Mouse (Mus musculus) thymus, adult 2 months (tissue): ENCODE data around the gene 1700012B07Rik.

ENCODE experiments used
- CTCF ChIP-seq: fragments of 200-500 bp; IDR thresholded peaks from 2 replicates; pipeline ENCODE4 v1.5.1; 2012; ENCODE audit warnings: mild to moderate bottlenecking, control low read depth, low read length, moderate library complexity, borderline replicate concordance; ENCODE audit not compliant: control insufficient read depth, poor library complexity, insufficient read depth; ENCODE audit errors: extremely low read depth
- POLR2A ChIP-seq: fragments of 200-500 bp; IDR thresholded peaks from 2 replicates; pipeline ENCODE4 v1.6.1; 2012; ENCODE audit warnings: mild to moderate bottlenecking, low read length, control low read depth, moderate library complexity; ENCODE audit not compliant: control insufficient read depth, poor library complexity, insufficient read depth; ENCODE audit errors: extremely low read depth

GRCm38 (mm10) chr11:109754105-109754602 lies 73.7 kb downstream of the 1700012B07Rik start:
- TF ChIP-seq POLR2A (no peak), CTCF (no peak)
